ENCODE assay signal across 1 mouse cellular context in genomic region chr11:120493351-120493750, GRCm38 (mm10).
TF ChIP-seq lines count a peak whose summit lies in the region.

No protein-coding gene starts in this region.

TF ChIP-seq in CH12.LX, 34 proteins besides CTCF, POLR2A, EP300 and RAD21 (continued from another document):
- TF ChIP-seq KAT2A (IDR thresholded peaks at IDR 0.05; ENCODE audit: insufficient replicate concordance, low read length), result no peak
- no peak for TF ChIP-seq POLR2AphosphoS2 (IDR thresholded peaks at IDR 0.05; ENCODE audit: low read depth, low read length)
- no peak for TF ChIP-seq PAX5 (IDR thresholded peaks at IDR 0.05; ENCODE audit: low read length)
- TF ChIP-seq JUN (IDR thresholded peaks at IDR 0.05; ENCODE audit: insufficient read depth, low read depth, low read length), result no peak
- no peak for TF ChIP-seq E2F4 (IDR thresholded peaks at IDR 0.05; ENCODE audit: insufficient replicate concordance, low read depth, low read length)
- TF ChIP-seq ZMIZ1 (IDR thresholded peaks at IDR 0.05; ENCODE audit: low read depth, low read length), result no peak
- no peak for TF ChIP-seq CHD1 (IDR thresholded peaks at IDR 0.05; ENCODE audit: low read depth, low read length)
- TF ChIP-seq MXI1 (IDR thresholded peaks at IDR 0.05; ENCODE audit: low read depth, low read length), result no peak
- no peak for TF ChIP-seq ETS1 (conservative IDR thresholded peaks at IDR 0.05; ENCODE audit: low read depth, low read length)
- no peak for TF ChIP-seq USF1 (IDR thresholded peaks at IDR 0.05; ENCODE audit: low read depth, low read length)
